11 mouse cellular contexts compared by ENCODE assay signal in genomic region chr11:101115564-101115963, GRCm38 (mm10). TPM values are rescaled to one million over a fixed set of nuclear protein-coding genes. Genes with fewer than 3 reads are reported as not detected.
DNase-seq lines count a peak whose midpoint lies in the region; ATAC-seq lines count a peak whose summit lies in the region.
"Had no signal": no experiment of that assay in that cellular context is flagged by ENCODE, and none has a peak within 500 bp of the region (broad histone marks: within the 10 kb centered on the region; RNA-seq: fewer than 3 reads in every experiment).

No protein-coding gene starts in this region.

- no peak for ATAC-seq in heart, embryonic 15.5 days (replicated peaks; ENCODE audit: insufficient number of reproducible peaks, insufficient read depth, low FRiP score, low read depth)
- no peak for ATAC-seq in midbrain, embryonic 13.5 days
- no peak for ATAC-seq in midbrain, embryonic 16.5 days
- no peak for ATAC-seq in hindbrain, embryonic 12.5 days (ENCODE audit: low FRiP score)

- no peak overlapping the region for H3K4me3 ChIP-seq in heart, embryonic 15.5 days
- no peak overlapping the region for H3K4me3 ChIP-seq in midbrain, embryonic 13.5 days (replicated peaks)
- no peak overlapping the region for H3K4me3 ChIP-seq in midbrain, embryonic 16.5 days (ENCODE audit: low read depth, low read length)
- no peak overlapping the region for H3K4me3 ChIP-seq in hindbrain, embryonic 12.5 days

- no peaks in the 10 kb centered on the region for H3K9me3 ChIP-seq in heart, embryonic 15.5 days (replicated peaks)
- no peaks in the 10 kb centered on the region for H3K9me3 ChIP-seq in midbrain, embryonic 13.5 days
- no peaks in the 10 kb centered on the region for H3K9me3 ChIP-seq in midbrain, embryonic 16.5 days (replicated peaks; ENCODE audit: control insufficient read depth, low read length, poor library complexity, severe bottlenecking)
- no peaks in the 10 kb centered on the region for H3K9me3 ChIP-seq in hindbrain, embryonic 12.5 days (replicated peaks)

- H3K27ac ChIP-seq in heart, embryonic 15.5 days, result peak overlapping the region; percentile 11; the same call in 1 of the 2 replicates
- H3K27ac ChIP-seq in midbrain, embryonic 13.5 days, result peak overlapping the region; percentile 51; the same call in 1 of the 2 replicates
- H3K27ac ChIP-seq in midbrain, embryonic 16.5 days (ENCODE audit: low read length), result no peak overlapping the region
- H3K27ac ChIP-seq in hindbrain, embryonic 12.5 days, result peak overlapping the region; percentile 58

- H3K9ac ChIP-seq in heart, embryonic 15.5 days, result no peak overlapping the region
- H3K9ac ChIP-seq in midbrain, embryonic 13.5 days (replicated peaks), result 0 out of 2 replicates have a peak overlapping the region, but pooled peaks have one; percentile 23
- H3K9ac ChIP-seq in midbrain, embryonic 16.5 days (ENCODE audit: low read depth, low read length), result no peak overlapping the region
- no peak overlapping the region for H3K9ac ChIP-seq in hindbrain, embryonic 12.5 days

- no peak overlapping the region for H3K4me2 ChIP-seq in heart, embryonic 15.5 days
- no peak overlapping the region for H3K4me2 ChIP-seq in midbrain, embryonic 13.5 days (replicated peaks)
- H3K4me2 ChIP-seq in midbrain, embryonic 16.5 days (ENCODE audit: low read length), result no peak overlapping the region
- H3K4me2 ChIP-seq in hindbrain, embryonic 12.5 days (replicated peaks), result peak overlapping the region; percentile 2; the same call in 1 of the 2 replicates
- H3K4me2 ChIP-seq: midbrain, embryonic 11.5 days had no signal

- intact Hi-C loops in heart, postnatal 36 days (cut with DNase I), result no loop called here
- intact Hi-C loops in left cerebral cortex, postnatal 14 days (cut with DNase I), result no loop called here

- H3K4me1 ChIP-seq in heart, embryonic 15.5 days (replicated peaks), result peaks cover 29% of the 10 kb centered on the region
- peaks cover 42% of the 10 kb centered on the region for H3K4me1 ChIP-seq in midbrain, embryonic 13.5 days (replicated peaks)
- H3K4me1 ChIP-seq in midbrain, embryonic 16.5 days (ENCODE audit: control insufficient read depth, insufficient read depth, low read length), result peaks cover 30% of the 10 kb centered on the region
- H3K4me1 ChIP-seq in hindbrain, embryonic 12.5 days, result peaks cover 33% of the 10 kb centered on the region

- H3K27me3 ChIP-seq in heart, embryonic 15.5 days, result no peaks in the 10 kb centered on the region
- H3K27me3 ChIP-seq in midbrain, embryonic 13.5 days, result no peaks in the 10 kb centered on the region
- no peaks in the 10 kb centered on the region for H3K27me3 ChIP-seq in midbrain, embryonic 16.5 days (ENCODE audit: control insufficient read depth, insufficient read depth, low read depth, low read length)
- no peaks in the 10 kb centered on the region for H3K27me3 ChIP-seq in hindbrain, embryonic 12.5 days
- H3K27me3 ChIP-seq in splenic B cell, adult 2 months (ENCODE audit: control insufficient read depth, insufficient read depth, low read length, poor library complexity, severe bottlenecking), result no peaks in the 10 kb centered on the region

- 76% methylated on average over 2 of the region's 2 CpGs for WGBS in heart, embryonic 15.5 days
- 68% methylated on average over 2 of the region's 2 CpGs for WGBS in midbrain, embryonic 13.5 days
- WGBS in midbrain, embryonic 16.5 days, result 65% methylated on average over 2 of the region's 2 CpGs
- 65% methylated on average over 2 of the region's 2 CpGs for WGBS in hindbrain, embryonic 12.5 days

- H3K36me3 ChIP-seq in heart, embryonic 15.5 days, result no peaks in the 10 kb centered on the region
- H3K36me3 ChIP-seq in midbrain, embryonic 13.5 days, result peaks cover 4% of the 10 kb centered on the region; the same call in 1 of the 2 replicates
- no peaks in the 10 kb centered on the region for H3K36me3 ChIP-seq in midbrain, embryonic 16.5 days (ENCODE audit: control insufficient read depth, insufficient read depth, low read length)
- H3K36me3 ChIP-seq in hindbrain, embryonic 12.5 days, result no peaks in the 10 kb centered on the region
- H3K36me3 ChIP-seq in splenic B cell, adult 2 months (ENCODE audit: control insufficient read depth, insufficient read depth, low read length, poor library complexity, severe bottlenecking), result no peaks in the 10 kb centered on the region; the same call in 1 of the 2 replicates

- no peak for DNase-seq in heart, postnatal 36 days
- DNase-seq in splenic B cell, adult 2 months (ENCODE audit: low read depth, low spot score), result peak; percentile 83
- no peak for DNase-seq in left cerebral cortex, postnatal 14 days (ENCODE audit: low spot score in 2 of 2)
- no peak for DNase-seq in frontal cortex, postnatal 14 days (ENCODE audit: low spot score in 2 of 2)
- DNase-seq: gastrocnemius, postnatal 25 days; right cerebral cortex, postnatal 4 days had no signal

RNA-seq across cellular contexts. Expression of gene Retreg3, which starts 4.1 kb away (rescaled TPM):
- polyA plus RNA-seq in heart, embryonic 15.5 days (2015; fragmentation: Nextera tagmentation; extraction: Ambion mirVana), result 15.3 and 18.2 TPM in 2 replicates
- total RNA-seq in heart, postnatal 36 days (2021), result 10 to 100 TPM; 34.2 to 36.3 TPM
- 21.8 and 28.5 TPM in 2 replicates for polyA plus RNA-seq in midbrain, embryonic 13.5 days (2015; fragmentation: Nextera tagmentation; extraction: Ambion mirVana)
- polyA plus RNA-seq in midbrain, embryonic 16.5 days (2015; fragmentation: Nextera tagmentation; extraction: Ambion mirVana), result 24.4 and 25.4 TPM in 2 replicates
- 23.2 and 25.1 TPM in 2 replicates for polyA plus RNA-seq in hindbrain, embryonic 12.5 days (2016; fragmentation: Nextera tagmentation; extraction: Ambion mirVana)
- total RNA-seq in left cerebral cortex, postnatal 14 days (2021), result 10 to 100 TPM; 53.9 to 58.8 TPM

RNA-seq across cellular contexts. Expression of gene Tubg1, which starts 4.2 kb away (rescaled TPM):
- polyA plus RNA-seq in heart, embryonic 15.5 days (2015; fragmentation: Nextera tagmentation; extraction: Ambion mirVana), result 62.1 and 71.6 TPM in 2 replicates
- total RNA-seq in heart, postnatal 36 days (2021), result 10 to 100 TPM; 23.2 to 24.1 TPM
- polyA plus RNA-seq in midbrain, embryonic 13.5 days (2015; fragmentation: Nextera tagmentation; extraction: Ambion mirVana), result 89.4 and 91.0 TPM in 2 replicates
- polyA plus RNA-seq in midbrain, embryonic 16.5 days (2015; fragmentation: Nextera tagmentation; extraction: Ambion mirVana), result 72.6 and 75.0 TPM in 2 replicates
- 81.6 and 83.2 TPM in 2 replicates for polyA plus RNA-seq in hindbrain, embryonic 12.5 days (2016; fragmentation: Nextera tagmentation; extraction: Ambion mirVana)
- 10 to 100 TPM; 52.1 to 52.7 TPM for total RNA-seq in left cerebral cortex, postnatal 14 days (2021)

RNA-seq across cellular contexts. Expression of gene Psmc3ip, which starts 20.3 kb away (rescaled TPM):
- 16.6 and 20.0 TPM in 2 replicates for polyA plus RNA-seq in heart, embryonic 15.5 days (2015; fragmentation: Nextera tagmentation; extraction: Ambion mirVana)
- total RNA-seq in heart, postnatal 36 days (2021), result 1 to 10 TPM; 1.9 to 4.1 TPM
- 27.9 and 30.8 TPM in 2 replicates for polyA plus RNA-seq in midbrain, embryonic 13.5 days (2015; fragmentation: Nextera tagmentation; extraction: Ambion mirVana)
- polyA plus RNA-seq in midbrain, embryonic 16.5 days (2015; fragmentation: Nextera tagmentation; extraction: Ambion mirVana), result 15.2 and 17.6 TPM in 2 replicates
- 30.5 and 34.3 TPM in 2 replicates for polyA plus RNA-seq in hindbrain, embryonic 12.5 days (2016; fragmentation: Nextera tagmentation; extraction: Ambion mirVana)
- total RNA-seq in left cerebral cortex, postnatal 14 days (2021), result 1 to 10 TPM; 3.7 to 4.0 TPM

RNA-seq across cellular contexts. Expression of gene Mlx, which starts 28.5 kb away (rescaled TPM):
- polyA plus RNA-seq in heart, embryonic 15.5 days (2015; fragmentation: Nextera tagmentation; extraction: Ambion mirVana), result 34.5 and 38.8 TPM in 2 replicates
- total RNA-seq in heart, postnatal 36 days (2021), result 10 to 100 TPM; 18.8 to 23.1 TPM
- polyA plus RNA-seq in midbrain, embryonic 13.5 days (2015; fragmentation: Nextera tagmentation; extraction: Ambion mirVana), result 85.9 and 90.9 TPM in 2 replicates
- 93.8 and 96.5 TPM in 2 replicates for polyA plus RNA-seq in midbrain, embryonic 16.5 days (2015; fragmentation: Nextera tagmentation; extraction: Ambion mirVana)
- polyA plus RNA-seq in hindbrain, embryonic 12.5 days (2016; fragmentation: Nextera tagmentation; extraction: Ambion mirVana), result 62.1 and 62.4 TPM in 2 replicates
- total RNA-seq in left cerebral cortex, postnatal 14 days (2021), result 10 to 100 TPM; 44.9 to 49.9 TPM

RNA-seq across cellular contexts. Expression of gene Coasy, which starts 33.2 kb away (rescaled TPM):
- 26.6 and 29.0 TPM in 2 replicates for polyA plus RNA-seq in heart, embryonic 15.5 days (2015; fragmentation: Nextera tagmentation; extraction: Ambion mirVana)
- total RNA-seq in heart, postnatal 36 days (2021), result 10 to 100 TPM; 17.2 to 18.8 TPM
- 47.1 and 52.8 TPM in 2 replicates for polyA plus RNA-seq in midbrain, embryonic 13.5 days (2015; fragmentation: Nextera tagmentation; extraction: Ambion mirVana)
- polyA plus RNA-seq in midbrain, embryonic 16.5 days (2015; fragmentation: Nextera tagmentation; extraction: Ambion mirVana), result 42.0 and 43.5 TPM in 2 replicates
- 45.6 and 51.2 TPM in 2 replicates for polyA plus RNA-seq in hindbrain, embryonic 12.5 days (2016; fragmentation: Nextera tagmentation; extraction: Ambion mirVana)
- 10 to 100 TPM; 31.1 to 32.0 TPM for total RNA-seq in left cerebral cortex, postnatal 14 days (2021)
